Mouse (Mus musculus) heart, embryonic 13.5 days (tissue): ENCODE results near the gene Hcrtr1. TPM values are rescaled to one million over a fixed set of nuclear protein-coding genes. Genes with fewer than 3 reads are reported as not detected.

Experiments used
- ATAC-seq: fragments of 200-750 bp; cut with Nextera tagmentation; 2 replicates; pipeline ENCODE4 v1.8.0; 2017; ENCODE audit warnings: moderate TSS enrichment; ENCODE audit not compliant: insufficient number of reproducible peaks, low FRiP score, low TSS enrichment; ENCODE audit errors: extremely low read depth
- H3K27ac ChIP-seq: fragments of 300-500 bp; sonication (generic); replicated peaks from 2 replicates; pipeline ENCODE4 v1.5.1; 2015; ENCODE audit warnings: moderate library complexity, mild to moderate bottlenecking, inconsistent platforms
- H3K27me3 ChIP-seq: fragments of 300-500 bp; sonication (generic); replicated peaks from 2 replicates; pipeline ENCODE4 v1.6.1; 2015; ENCODE audit warnings: mild to moderate bottlenecking, inconsistent platforms
- H3K36me3 ChIP-seq: fragments of 300-500 bp; sonication (generic); 2 replicates; pipeline ENCODE4 v1.6.1; 2015; ENCODE audit warnings: mild to moderate bottlenecking, inconsistent platforms
- H3K4me1 ChIP-seq: fragments of 300-500 bp; sonication (generic); 2 replicates; pipeline ENCODE4 v1.6.1; 2015; ENCODE audit warnings: inconsistent platforms
- H3K4me2 ChIP-seq: fragments of 300-500 bp; sonication (generic); 2 replicates; pipeline ENCODE4 v1.6.1; 2015; ENCODE audit warnings: inconsistent platforms, mild to moderate bottlenecking, moderate library complexity
- H3K4me3 ChIP-seq: fragments of 300-500 bp; sonication (generic); 2 replicates; pipeline ENCODE4 v1.5.1; 2015; ENCODE audit warnings: moderate library complexity, mild to moderate bottlenecking, inconsistent platforms
- H3K9ac ChIP-seq: fragments of 300-500 bp; sonication (generic); 2 replicates; pipeline ENCODE4 v1.6.1; 2015; ENCODE audit warnings: inconsistent platforms, mild to moderate bottlenecking, moderate library complexity
- H3K9me3 ChIP-seq: fragments of 300-500 bp; sonication (generic); 2 replicates; pipeline ENCODE4 v1.6.1; 2016; ENCODE audit warnings: inconsistent platforms
- WGBS: fragments of 180-500 bp; shearing (Covaris S2); methylation state at CpG from one replicate; pipeline ENCODE4 v1.1.7; 2015; ENCODE audit warnings: mixed read lengths; 5-methylcytosine and 5-hydroxymethylcytosine counted together
- polyA plus RNA-seq: library from polyadenylated mRNA; unstranded; fragments of >200 nt; fragmentation: Nextera tagmentation; extraction: Ambion mirVana; gene quantifications from 2 replicates; pipeline ENCODE4 v1.2.1, GENCODE M21; 2015

Gene Hcrtr1
- polyA plus RNA-seq = 0.32 TPM in 1 of 2 replicates, not detected in the other

DNA sequence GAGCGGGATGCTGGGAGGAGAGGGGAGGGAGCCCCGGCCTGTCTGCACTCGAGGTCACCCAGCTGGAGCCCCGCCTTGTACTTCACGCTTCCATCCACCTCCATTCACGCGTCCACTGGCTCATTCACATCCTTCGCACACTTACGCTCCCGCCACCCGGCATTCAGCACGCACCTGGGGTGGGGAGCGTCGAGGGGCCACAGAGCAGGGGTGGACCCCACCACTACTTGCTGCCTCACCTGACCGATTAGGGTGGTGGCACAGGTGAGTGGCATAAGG lies at the start of gene Hcrtr1:
Hcrtr1 (minus strand) TSS at position 146 of the 279 bp plus-strand sequence.
- no peaks in the 10 kb centered on the region for H3K36me3 ChIP-seq
- H3K4me3 ChIP-seq = peak within 1 kb of the TSS; percentile 51
- peaks cover 25% of the 10 kb centered on the region for H3K4me1 ChIP-seq
- peaks cover 97% of the 10 kb centered on the region for H3K27me3 ChIP-seq
- no peak within 1 kb of the TSS for H3K27ac ChIP-seq
- H3K4me2 ChIP-seq = peak within 1 kb of the TSS; percentile 83
- no peak for ATAC-seq
- no peaks in the 10 kb centered on the region for H3K9me3 ChIP-seq
- peak within 1 kb of the TSS; percentile 75 for H3K9ac ChIP-seq
- 4% methylated on average over 15 of the region's 15 CpGs for WGBS

DNA sequence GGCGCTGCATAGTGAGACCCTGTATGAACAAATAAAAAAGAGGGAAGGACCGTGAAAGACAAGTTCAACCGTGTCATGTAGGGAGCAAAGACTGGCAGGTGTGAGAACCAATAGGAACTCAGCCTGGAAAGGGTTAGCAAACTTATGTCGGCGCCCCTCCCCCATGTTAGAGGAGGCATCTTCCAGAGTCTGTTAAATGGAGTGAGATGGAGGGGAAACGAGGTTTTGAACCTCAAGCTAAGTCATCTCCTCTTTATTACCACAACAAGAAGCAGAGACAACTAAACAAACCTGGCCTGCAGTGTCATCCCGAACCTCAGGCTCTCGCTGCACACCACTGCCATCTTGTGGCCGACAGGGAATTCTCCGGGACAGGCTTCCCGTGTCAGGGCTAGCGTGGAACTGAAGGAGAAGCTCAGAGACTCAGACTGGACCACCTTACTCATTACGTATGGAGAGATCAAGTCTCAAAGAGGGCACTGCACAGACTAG lies 49.7 kb upstream of the Hcrtr1 start:
- H3K9ac ChIP-seq = no peak overlapping the region
- no peak for ATAC-seq
- H3K4me1 ChIP-seq = 0 out of 2 replicates have a peak, but pooled peaks cover 3% of the 10 kb centered on the region
- H3K27ac ChIP-seq = no peak overlapping the region
- no peaks in the 10 kb centered on the region for H3K36me3 ChIP-seq
- peak overlapping the region; percentile 27 for H3K4me3 ChIP-seq
- H3K4me2 ChIP-seq = peak overlapping the region; percentile 54
- peaks cover 46% of the 10 kb centered on the region for H3K27me3 ChIP-seq
- H3K9me3 ChIP-seq = no peaks in the 10 kb centered on the region
- 3% methylated on average over 13 of the region's 13 CpGs for WGBS

DNA sequence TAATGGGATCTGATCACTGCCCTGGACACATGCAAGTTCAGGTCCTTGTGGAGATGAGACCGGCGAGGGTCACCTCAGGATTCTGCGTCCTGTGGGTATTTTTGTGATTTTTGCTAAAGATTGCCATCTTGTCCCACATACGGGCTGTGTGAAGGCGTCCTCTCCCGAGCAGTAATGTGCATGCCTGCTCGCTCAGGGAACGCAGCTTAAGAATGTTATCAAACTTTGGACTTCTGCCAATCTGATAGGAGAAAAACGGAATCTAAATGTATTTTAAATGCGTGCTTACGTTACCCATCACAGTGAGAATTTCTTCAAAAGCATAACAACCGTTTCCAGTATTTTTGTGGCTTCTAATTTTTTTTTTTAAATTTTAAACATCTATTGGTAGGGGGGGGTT lies 47.7 kb upstream of the Hcrtr1 start:
- Histone ChIP-seq H3K4me1 (peaks cover 16% of the 10 kb centered on the region), H3K27me3 (peaks cover 44% of the 10 kb centered on the region), H3K27ac (no peak overlapping the region), H3K36me3 (no peaks in the 10 kb centered on the region), H3K9me3 (no peaks in the 10 kb centered on the region), H3K4me2 (no peak overlapping the region), H3K4me3 (no peak overlapping the region), H3K9ac (no peak overlapping the region)
- WGBS = 56% methylated on average over 12 of the region's 12 CpGs
- ATAC-seq = no peak

DNA sequence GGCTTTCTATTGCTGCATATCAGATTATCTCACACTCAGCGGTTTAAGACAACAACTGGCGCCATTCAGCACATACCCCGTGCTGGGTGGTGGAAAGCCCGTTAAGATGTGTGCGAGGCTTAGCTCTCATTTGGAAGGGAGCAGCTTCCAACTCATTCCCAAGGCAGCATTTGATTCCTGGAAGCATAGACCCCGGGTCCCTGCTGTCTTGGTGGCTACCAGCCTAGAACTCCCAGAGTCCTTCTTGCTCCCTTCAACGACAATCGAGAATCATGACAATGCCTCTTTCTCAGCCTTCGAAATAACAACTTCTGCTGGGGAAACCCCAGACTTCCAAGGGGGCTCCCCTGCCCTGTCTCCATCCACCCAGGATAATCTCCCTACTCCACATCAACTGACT lies 47.3 kb upstream of the Hcrtr1 start:
- Histone ChIP-seq H3K27ac (no peak overlapping the region), H3K36me3 (no peaks in the 10 kb centered on the region), H3K4me2 (no peak overlapping the region), H3K9me3 (no peaks in the 10 kb centered on the region), H3K4me1 (peaks cover 20% of the 10 kb centered on the region), H3K27me3 (peaks cover 40% of the 10 kb centered on the region), H3K9ac (no peak overlapping the region), H3K4me3 (no peak overlapping the region)
- 70% methylated on average over 9 of the region's 9 CpGs for WGBS
- no peak for ATAC-seq

DNA sequence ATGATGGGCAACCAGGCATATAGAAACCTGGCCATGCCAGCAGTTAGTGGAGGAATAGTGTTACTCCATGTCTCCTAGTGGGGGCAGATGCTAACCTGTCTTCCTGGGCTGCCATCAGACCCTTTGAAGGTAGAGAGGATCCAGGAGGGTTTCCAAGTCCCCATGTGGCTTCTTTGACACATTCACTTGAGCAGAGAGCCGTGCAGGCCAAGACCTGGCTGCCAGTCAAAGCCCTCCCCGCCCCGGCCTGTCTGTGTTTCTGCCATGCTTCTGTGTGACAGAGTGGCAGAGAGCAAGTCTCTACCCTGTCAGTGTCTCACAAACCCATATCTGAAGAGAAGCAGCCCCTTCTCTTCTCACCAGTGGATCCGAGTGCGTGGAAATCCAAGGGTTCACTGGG lies 44.7 kb upstream of the Hcrtr1 start:
- H3K4me3 ChIP-seq = no peak overlapping the region
- H3K4me2 ChIP-seq = no peak overlapping the region
- no peak overlapping the region for H3K27ac ChIP-seq
- WGBS = 76% methylated on average over 5 of the region's 5 CpGs
- no peak overlapping the region for H3K9ac ChIP-seq
- H3K9me3 ChIP-seq = no peaks in the 10 kb centered on the region
- ATAC-seq = no peak
- peaks cover 34% of the 10 kb centered on the region for H3K27me3 ChIP-seq
- H3K36me3 ChIP-seq = no peaks in the 10 kb centered on the region
- H3K4me1 ChIP-seq = peaks cover 25% of the 10 kb centered on the region

DNA sequence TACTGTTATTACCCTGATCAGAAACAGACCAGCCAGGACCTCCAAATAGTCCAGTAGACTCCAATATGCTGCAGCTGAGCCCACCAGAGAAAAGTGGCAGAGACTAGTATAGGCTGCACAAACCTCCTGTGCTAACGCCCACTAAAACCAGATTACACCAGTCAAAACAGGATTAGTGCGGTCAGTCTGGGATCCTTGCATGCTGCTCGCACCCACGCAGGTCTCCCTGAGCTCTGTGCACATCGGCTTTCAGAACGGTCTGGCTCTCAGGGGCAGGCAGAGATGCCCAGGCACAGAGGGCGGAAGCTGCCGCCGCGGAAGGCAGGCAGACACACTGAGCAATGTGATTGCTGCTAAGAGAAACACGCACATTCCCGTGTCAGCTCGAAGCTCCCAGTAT lies 43.9 kb upstream of the Hcrtr1 start:
- Histone ChIP-seq H3K27ac (no peak overlapping the region), H3K36me3 (no peaks in the 10 kb centered on the region), H3K4me1 (peaks cover 25% of the 10 kb centered on the region), H3K4me3 (no peak overlapping the region), H3K4me2 (no peak overlapping the region), H3K27me3 (peaks cover 36% of the 10 kb centered on the region), H3K9me3 (no peaks in the 10 kb centered on the region), H3K9ac (peak overlapping the region; percentile 15; the same call in 1 of the 2 replicates)
- ATAC-seq = no peak
- WGBS = 57% methylated on average over 13 of the region's 13 CpGs

DNA sequence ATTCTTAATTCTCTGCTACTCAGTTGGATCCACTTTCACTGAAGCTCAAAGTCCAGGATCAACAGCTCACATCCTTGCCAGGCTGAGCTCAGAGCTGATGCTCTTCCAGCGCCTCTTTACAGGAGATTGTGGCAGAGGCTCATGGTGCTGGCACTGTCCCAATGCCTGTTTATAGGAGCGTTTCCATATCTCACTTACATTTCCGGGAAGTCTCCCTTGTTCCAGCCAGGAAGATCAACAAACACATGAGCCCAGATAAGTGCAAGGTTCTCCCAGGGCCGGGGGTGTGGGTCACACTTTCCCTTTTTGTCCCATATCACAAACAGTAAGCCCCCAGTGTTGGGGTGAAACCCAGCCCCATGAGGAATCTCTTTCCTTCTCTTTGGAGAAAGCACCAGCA lies 42.7 kb upstream of the Hcrtr1 start:
- Histone ChIP-seq H3K36me3 (no peaks in the 10 kb centered on the region), H3K27ac (peak overlapping the region; percentile 53; the same call in 1 of the 2 replicates), H3K4me2 (no peak overlapping the region), H3K9me3 (no peaks in the 10 kb centered on the region), H3K27me3 (peaks cover 31% of the 10 kb centered on the region), H3K9ac (no peak overlapping the region), H3K4me1 (peaks cover 35% of the 10 kb centered on the region), H3K4me3 (no peak overlapping the region)
- ATAC-seq = no peak
- 15% methylated on average over 4 of the region's 4 CpGs for WGBS

DNA sequence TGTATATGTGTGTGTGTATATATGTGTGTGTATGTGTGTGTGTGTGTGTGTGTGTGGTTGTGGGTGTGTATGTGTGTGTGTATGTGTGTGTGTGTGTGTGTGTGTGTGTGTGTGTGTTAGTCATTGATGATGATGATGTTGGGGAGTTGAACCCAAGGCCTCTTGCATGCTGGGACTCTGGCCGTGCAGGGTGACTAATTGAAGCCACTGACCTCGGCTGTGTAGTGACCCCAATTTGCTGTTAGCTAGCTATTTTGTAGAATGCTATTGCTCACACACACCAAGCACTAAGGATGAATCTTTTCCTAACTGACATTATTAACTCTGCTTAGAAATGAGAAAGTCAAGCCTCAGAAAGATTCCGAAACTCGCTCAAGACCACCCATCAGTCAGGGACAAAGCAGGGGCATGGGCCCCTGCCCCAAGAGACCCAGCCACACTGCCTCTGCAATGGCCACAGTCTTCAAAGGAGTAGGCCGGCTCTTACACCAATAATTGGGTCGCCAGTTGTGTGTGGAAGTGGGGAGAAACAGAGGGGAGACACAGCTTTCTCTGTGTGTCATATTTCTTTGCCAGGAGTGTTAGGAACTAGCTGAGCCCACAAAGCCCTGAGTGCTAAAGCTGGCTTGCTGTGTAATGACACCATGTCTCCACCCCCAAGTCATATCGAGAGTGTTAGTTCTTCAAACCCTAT lies 41.9 kb upstream of the Hcrtr1 start:
- no peak overlapping the region for H3K4me3 ChIP-seq
- peaks cover 40% of the 10 kb centered on the region for H3K4me1 ChIP-seq
- no peak overlapping the region for H3K9ac ChIP-seq
- H3K4me2 ChIP-seq = no peak overlapping the region
- no peak for ATAC-seq
- H3K27ac ChIP-seq = 0 out of 2 replicates have a peak overlapping the region, but pooled peaks have one; percentile 53
- H3K27me3 ChIP-seq = peaks cover 25% of the 10 kb centered on the region
- H3K36me3 ChIP-seq = no peaks in the 10 kb centered on the region
- 81% methylated on average over 7 of the region's 7 CpGs for WGBS
- no peaks in the 10 kb centered on the region for H3K9me3 ChIP-seq

DNA sequence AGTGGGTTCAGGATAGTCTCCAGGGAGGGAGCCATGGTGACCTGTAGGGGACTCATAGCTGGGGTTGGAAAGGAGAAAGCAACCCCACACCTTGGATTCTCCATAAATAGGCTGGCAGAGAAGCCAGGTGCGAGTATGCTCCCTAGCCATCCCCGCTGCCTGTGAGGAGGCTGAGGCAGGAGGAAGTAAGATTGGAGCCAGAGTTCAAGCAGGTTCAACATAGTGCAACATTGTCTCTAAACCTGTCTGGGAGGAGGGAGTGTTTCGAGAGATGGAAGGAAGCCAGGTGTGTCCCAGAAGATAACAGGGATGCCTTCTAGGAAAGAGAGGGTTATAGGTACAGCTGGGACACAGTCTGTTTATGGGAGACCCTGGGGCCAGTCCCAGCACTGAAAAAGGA lies 40.7 kb upstream of the Hcrtr1 start:
- H3K36me3 ChIP-seq = no peaks in the 10 kb centered on the region
- H3K9me3 ChIP-seq = no peaks in the 10 kb centered on the region
- H3K4me1 ChIP-seq = peaks cover 52% of the 10 kb centered on the region
- H3K27me3 ChIP-seq = peaks cover 15% of the 10 kb centered on the region
- H3K4me3 ChIP-seq = no peak overlapping the region
- H3K4me2 ChIP-seq = no peak overlapping the region
- H3K27ac ChIP-seq = no peak overlapping the region
- H3K9ac ChIP-seq = no peak overlapping the region
- no peak for ATAC-seq
- 79% methylated on average over 3 of the region's 3 CpGs for WGBS

DNA sequence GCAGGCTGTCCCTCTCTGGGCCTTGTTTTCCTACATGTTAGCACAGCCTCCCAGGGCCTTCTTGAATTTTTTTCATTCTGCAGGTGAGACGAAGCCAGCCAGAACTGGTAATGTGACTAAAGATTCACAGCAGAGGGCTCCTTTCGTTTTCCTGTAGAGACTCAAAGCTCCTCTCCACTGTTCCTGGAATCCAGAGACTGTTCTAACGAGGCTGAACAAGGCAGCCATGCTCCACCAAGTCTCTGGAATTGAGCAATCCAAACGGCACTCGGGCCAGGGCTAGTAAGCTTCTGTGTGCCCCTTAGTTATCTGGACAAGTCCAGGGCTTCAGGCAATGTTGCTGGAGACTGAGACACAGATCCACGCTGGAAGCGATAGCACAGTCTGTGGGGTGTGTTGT lies 38.4 kb upstream of the Hcrtr1 start:
- WGBS = 46% methylated on average over 7 of the region's 7 CpGs
- Histone ChIP-seq H3K36me3 (no peaks in the 10 kb centered on the region), H3K4me3 (no peak overlapping the region), H3K4me1 (peaks cover 69% of the 10 kb centered on the region), H3K27me3 (peaks cover 8% of the 10 kb centered on the region; the same call in 1 of the 2 replicates), H3K9ac (peak overlapping the region; percentile 45; the same call in 1 of the 2 replicates), H3K27ac (peak overlapping the region; percentile 55), H3K9me3 (no peaks in the 10 kb centered on the region), H3K4me2 (no peak overlapping the region)
- ATAC-seq = no peak

DNA sequence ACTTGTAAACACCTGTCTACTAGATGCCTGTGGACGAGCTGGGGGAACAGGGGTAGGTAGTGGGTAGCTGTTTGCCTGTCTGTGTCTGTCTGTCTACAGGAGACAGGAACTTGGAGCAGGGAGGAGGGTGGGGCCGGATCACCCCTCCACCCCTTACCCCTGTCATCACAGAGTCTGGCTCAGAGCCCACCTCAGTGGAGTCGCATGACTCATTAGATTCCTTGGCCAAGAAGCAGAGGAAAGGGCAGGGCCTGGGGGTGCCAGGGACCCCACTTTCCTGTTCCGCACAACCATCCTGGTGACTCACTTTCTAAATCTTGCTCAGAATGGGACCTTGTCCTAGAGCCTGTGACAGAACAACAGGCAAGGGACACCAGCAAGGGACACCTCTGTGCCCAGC lies 37.9 kb upstream of the Hcrtr1 start:
- 26% methylated on average over 4 of the region's 4 CpGs for WGBS
- no peaks in the 10 kb centered on the region for H3K36me3 ChIP-seq
- peak overlapping the region; percentile 56 for H3K9ac ChIP-seq
- H3K4me3 ChIP-seq = no peak overlapping the region
- H3K9me3 ChIP-seq = no peaks in the 10 kb centered on the region
- ATAC-seq = no peak
- peaks cover 70% of the 10 kb centered on the region for H3K4me1 ChIP-seq
- peaks cover 8% of the 10 kb centered on the region; the same call in 1 of the 2 replicates for H3K27me3 ChIP-seq
- H3K4me2 ChIP-seq = no peak overlapping the region
- peak overlapping the region; percentile 55 for H3K27ac ChIP-seq

DNA sequence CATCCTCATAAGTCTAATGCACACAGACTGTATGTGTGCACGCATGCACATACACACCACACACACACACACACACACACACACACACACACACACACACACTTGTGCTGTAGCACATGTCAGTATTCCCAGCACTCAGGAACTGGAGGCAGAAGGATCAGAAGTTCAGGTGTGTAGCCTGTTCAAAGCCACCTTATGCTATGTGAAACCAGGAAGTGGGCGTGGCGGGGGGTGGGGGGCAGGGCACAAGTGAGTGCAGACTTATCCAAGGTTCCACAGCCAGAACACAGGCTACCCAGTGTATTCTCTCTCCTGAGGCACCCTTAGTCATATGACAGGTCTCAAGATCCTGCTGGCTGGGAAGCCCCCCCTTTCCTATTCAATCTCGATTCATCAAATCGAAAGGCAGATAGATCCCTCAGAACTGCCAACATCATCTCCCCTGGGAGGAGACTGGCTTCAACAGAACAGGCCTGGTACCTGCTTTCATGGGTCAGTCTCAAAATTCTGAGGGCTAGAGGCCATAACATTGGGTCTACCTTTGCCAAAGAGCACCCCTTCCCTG lies 37.1 kb upstream of the Hcrtr1 start:
- Histone ChIP-seq H3K27me3 (peaks cover 8% of the 10 kb centered on the region; the same call in 1 of the 2 replicates), H3K9ac (no peak overlapping the region), H3K9me3 (no peaks in the 10 kb centered on the region), H3K4me3 (no peak overlapping the region), H3K36me3 (no peaks in the 10 kb centered on the region), H3K4me2 (no peak overlapping the region), H3K4me1 (peaks cover 70% of the 10 kb centered on the region), H3K27ac (peak overlapping the region; percentile 56)
- ATAC-seq = no peak
- WGBS = 78% methylated on average over 5 of the region's 5 CpGs
